Mouse (Mus musculus) lung, adult 2 months (tissue): ENCODE results near the gene Nxph4.

Experiments
- CTCF ChIP-seq: fragments of 200-500 bp; IDR thresholded peaks from 2 replicates; pipeline ENCODE4 v1.5.1; 2011; ENCODE audit warnings: mild to moderate bottlenecking, low read length, control low read depth; ENCODE audit not compliant: insufficient read depth
- POLR2A ChIP-seq: fragments of 200-500 bp; IDR thresholded peaks from 2 replicates; pipeline ENCODE4 v1.6.1; 2011; ENCODE audit warnings: low read depth, mild to moderate bottlenecking, control low read depth, low read length, borderline replicate concordance; ENCODE audit errors: extremely low read depth

DNA sequence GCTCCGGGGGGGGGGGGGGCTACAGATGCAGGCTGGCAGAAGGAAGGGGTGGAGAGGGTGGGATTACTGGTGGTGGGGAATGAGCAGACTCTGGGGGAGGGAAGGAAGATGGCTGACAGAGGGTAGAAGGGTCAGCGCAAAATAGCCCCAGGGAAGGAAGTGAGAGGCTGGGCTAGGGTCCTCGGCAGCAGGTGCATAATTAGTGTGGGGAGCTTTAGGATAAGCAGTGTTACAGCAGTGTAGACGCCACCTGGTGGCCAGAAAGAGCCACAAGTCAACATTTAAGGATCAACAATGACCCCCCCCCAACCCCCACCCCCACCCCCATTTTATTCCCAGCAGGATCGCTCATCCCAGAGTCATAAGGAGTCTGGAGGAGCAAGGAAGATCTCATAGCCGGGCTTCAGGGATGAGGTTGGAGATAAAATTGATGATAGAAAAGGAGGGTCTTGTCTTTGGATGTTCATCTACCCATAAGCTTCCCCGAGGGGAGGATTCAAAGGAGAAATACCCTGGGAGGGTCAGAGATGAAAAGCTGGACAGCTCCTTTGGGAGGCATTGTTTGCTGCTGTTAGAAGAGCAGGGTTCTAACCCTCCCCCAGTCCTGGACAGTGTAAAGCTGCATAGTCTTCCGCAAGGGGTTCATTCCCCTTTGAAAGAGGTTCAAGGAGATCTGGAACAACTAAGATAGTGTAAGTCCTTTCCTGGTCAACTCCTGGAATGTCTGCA is 2.4 kb upstream of the Nxph4 start:
- TF ChIP-seq POLR2A (no peak), CTCF (peak; percentile 23; the same call in 1 of the 2 replicates)
